Mouse (Mus musculus) embryonic fibroblast, embryonic 13.5 days (primary cell): ENCODE results near the gene Cd3e. TPM values are rescaled to one million over a fixed set of nuclear protein-coding genes. Genes with fewer than 3 reads are reported as not detected.
"Not testable (repeated sequence)": the region's sequence is repeated elsewhere in the genome, so short reads cannot be mapped to it uniquely, and the experiment has no call there.

ENCODE experiments used
- H3K27ac ChIP-seq: 2 replicates; pipeline ENCODE4 v1.5.1; 2012; ENCODE audit warnings: low read length, control low read depth, inconsistent platforms; ENCODE audit not compliant: insufficient read depth
- H3K4me1 ChIP-seq: 2 replicates; pipeline ENCODE4 v1.6.1; 2011; ENCODE audit warnings: low read length; ENCODE audit not compliant: control insufficient read depth, insufficient read depth
- H3K4me3 ChIP-seq: 2 replicates; pipeline ENCODE4 v1.5.1; 2011; ENCODE audit warnings: mild to moderate bottlenecking, control low read depth, low read length; ENCODE audit not compliant: insufficient read depth
- CTCF ChIP-seq: IDR thresholded peaks from 2 replicates; pipeline ENCODE4 v1.5.1; 2011; ENCODE audit warnings: mild to moderate bottlenecking, control low read depth, low read length, moderate library complexity, borderline replicate concordance; ENCODE audit not compliant: insufficient read depth
- POLR2A ChIP-seq: IDR thresholded peaks from 2 replicates; pipeline ENCODE4 v1.6.1; 2011; ENCODE audit warnings: low read depth, mild to moderate bottlenecking, control low read depth, low read length, moderate library complexity
- polyA plus RNA-seq: library from polyadenylated mRNA; stranded (reverse); fragments of >200 nt; gene quantifications from 2 replicates; pipeline ENCODE4 v1.2.4, GENCODE M21; 2011; ENCODE audit warnings: low read depth; ENCODE audit not compliant: missing spikeins, insufficient read length

Cd3e gene
- polyA plus RNA-seq, 1 experiment = not detected

DNA sequence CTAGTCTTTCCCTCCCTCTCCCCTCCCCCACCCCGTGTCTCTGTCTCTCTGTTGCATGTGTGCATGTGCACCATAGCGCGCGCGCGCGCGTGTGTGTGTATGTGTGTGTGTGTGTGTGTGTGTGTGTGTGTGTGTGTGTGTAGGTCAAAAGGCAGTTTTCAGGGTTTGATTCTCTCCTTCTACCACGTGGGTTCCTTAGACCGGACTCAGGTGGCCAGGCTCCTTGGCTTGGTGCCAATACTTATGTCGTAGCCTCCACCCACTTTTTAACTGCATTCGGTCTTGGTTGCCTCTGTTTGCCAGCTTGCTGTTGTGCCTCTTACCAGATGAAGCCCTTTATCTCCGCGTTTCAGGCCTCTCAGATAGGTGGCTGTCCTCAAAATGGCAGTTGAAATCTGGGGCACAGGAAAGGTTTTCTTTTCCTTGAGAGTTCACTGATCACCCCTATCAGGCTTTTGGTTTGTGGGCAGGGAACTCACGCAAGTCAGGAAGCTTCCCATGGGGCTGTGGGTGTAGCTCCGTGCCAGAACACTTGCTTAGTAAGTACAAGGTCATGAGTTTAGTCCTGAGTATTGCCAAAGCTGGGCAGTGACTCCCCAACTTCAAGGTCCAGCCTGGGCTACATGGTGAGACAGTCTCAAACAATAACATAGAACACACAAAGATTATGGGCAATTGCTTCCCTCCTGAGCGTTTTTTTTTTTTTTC lies 31.9 kb upstream of the Cd3e start:
- Histone ChIP-seq H3K4me1 (no peaks in the 10 kb centered on the region), H3K27ac (no peak overlapping the region), H3K4me3 (no peak overlapping the region)
- TF ChIP-seq POLR2A = no peak
- no peak for TF ChIP-seq CTCF

DNA sequence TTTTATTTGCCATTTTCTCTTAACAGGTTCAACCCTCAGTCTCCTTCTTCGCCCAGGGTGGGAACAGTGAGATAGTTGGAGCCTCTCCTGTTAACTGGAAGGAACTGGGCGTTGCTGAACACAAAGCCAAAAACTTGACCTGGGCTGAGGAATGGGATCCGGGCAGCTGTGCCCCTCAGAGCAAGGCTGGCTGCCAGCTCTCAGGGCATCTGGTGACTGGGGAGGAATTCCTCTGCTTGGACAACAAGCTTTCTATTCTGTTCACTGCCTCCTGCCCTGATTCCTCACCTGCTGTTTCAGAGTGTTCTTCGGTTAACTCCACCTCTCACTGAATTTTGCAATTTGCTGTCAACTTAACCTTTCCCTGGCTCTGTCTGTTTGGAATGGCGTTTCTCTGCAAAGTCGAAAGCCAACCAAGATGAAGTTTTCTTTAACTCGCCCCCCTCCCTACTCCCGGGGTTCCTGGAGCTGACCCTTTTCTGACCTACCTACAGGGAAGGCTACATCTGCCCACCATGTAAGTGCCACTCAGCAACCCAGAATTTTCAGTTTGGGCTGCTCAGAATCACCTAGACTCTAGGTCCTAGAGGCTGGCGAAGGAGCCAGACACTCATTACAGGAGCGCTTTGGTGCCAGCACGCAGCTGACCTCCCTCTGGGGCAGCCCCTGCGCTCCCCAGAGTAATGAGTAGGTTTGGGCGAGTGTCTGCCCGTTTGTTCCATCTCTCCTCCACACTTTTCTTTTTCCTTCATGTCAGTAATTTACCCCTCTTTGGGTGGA lies 30.8 kb upstream of the Cd3e start:
- H3K27ac ChIP-seq = no peak overlapping the region
- no peaks in the 10 kb centered on the region for H3K4me1 ChIP-seq
- no peak for TF ChIP-seq POLR2A
- no peak for TF ChIP-seq CTCF
- H3K4me3 ChIP-seq = no peak overlapping the region

DNA sequence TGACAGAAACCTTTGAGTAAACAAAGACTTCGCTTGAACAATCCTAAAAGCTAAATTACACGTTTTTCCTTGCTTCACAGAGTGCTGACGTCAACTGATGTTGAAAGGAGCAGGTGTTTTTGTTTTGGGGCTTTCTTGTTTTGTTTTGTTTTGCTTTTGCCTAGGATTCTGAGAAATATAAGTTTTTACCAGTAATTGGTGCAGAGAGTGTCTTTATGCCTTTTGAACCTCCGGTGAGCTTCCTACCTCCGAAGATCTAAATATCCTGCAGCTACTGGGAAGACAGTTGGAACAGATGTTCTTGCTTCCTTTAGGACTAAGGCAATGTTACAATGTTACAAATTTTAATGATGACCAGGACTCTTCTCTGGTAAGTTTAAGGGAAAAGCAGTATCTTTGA lies 30.1 kb upstream of the Cd3e start, which contains the start of gene Mpzl2:
Gene Mpzl2 (plus strand): TSS at position 301 of the 400 bp plus-strand sequence.
- H3K4me1 ChIP-seq = no peaks in the 10 kb centered on the region
- H3K4me3 ChIP-seq = no peak within 1 kb of the TSS
- H3K27ac ChIP-seq = no peak within 1 kb of the TSS
- no peak for TF ChIP-seq CTCF
- no peak for TF ChIP-seq POLR2A

DNA sequence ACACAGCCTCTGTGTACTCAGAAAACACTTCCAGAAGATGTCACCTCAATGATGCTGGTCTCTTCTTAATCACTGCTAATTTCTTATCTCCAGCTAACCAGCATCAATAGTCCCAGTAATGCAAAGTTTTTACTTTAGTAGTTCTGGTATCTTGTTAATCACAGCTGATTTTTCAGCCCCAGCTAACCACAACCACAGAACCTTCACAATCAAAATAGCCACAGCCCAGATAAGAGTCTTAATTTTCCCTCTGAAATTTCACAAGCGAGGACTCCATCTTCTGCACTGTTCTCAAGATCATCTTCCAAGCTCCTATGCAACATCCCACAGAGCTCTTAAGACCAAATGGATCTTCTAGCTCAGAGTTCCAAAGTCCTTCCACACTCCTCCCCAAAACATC lies 28.4 kb upstream of the Cd3e start:
- H3K4me1 ChIP-seq, H3K4me3 ChIP-seq, H3K27ac ChIP-seq: not testable (repeated sequence)

DNA sequence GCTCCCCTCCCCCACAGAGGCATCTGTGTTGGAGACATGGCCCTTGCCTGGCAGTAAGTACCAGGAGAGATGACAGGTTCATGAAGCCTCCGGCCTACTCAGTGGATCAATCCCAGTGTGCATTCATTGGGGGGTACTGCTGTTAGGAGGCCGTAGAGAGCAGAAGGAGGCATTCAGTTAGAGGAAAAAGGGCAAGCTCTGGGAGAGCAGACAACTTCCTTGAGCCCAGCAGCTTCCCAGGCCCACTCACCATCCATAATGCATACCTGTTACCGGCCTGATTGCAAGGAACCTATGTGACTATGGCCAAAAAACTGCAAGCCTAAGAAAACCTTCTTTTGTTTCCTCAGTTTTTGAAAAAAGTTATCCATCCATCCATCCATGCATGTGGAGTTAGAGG lies 25.1 kb upstream of the Cd3e start:
- H3K4me1 ChIP-seq = no peaks in the 10 kb centered on the region
- no peak for TF ChIP-seq POLR2A
- no peak for TF ChIP-seq CTCF
- H3K4me3 ChIP-seq = no peak overlapping the region
- H3K27ac ChIP-seq = no peak overlapping the region

DNA sequence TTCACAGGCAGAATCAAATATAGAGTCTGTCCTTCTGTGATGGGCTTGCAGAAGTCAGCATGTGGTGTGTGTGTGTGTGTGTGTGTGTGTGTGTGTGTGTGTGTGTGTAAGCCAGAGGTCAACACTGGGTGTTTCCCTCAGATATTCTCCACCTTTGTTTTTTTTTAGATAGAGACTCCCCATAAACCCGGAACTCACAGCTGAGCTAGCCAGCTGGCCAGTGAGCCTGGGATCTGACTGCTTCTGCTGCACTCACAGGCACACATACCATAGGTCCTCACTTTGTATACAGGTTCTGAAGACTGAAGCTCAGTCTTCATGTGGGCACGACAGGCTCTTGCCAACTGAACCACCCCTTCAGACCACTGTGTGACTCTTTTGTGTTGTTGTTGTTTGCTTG lies 22.8 kb upstream of the Cd3e start:
- TF ChIP-seq CTCF = no peak
- no peak overlapping the region for H3K4me3 ChIP-seq

DNA sequence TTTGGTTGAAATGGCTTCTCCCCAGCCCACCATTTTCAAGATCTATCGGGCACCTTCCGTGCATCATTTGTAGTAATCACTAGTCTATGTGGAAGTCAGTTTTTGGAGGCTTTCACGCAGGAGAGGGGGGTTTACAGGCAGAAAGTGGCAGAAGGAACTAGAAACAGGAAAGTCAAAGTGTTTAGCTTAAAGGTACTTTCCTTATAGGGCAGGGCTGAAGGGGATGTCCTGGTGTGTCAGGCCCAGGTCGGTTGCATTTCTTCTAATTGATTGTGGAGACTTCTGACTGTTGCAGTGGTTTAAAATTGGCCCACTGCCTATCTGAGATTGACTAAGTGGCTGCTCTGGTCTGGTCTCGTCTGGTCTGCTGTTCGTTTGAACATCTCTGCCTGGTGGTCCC lies 20.9 kb upstream of the Cd3e start:
- TF ChIP-seq POLR2A (no peak), CTCF (no peak)
- Histone ChIP-seq H3K4me1 (no peaks in the 10 kb centered on the region), H3K27ac (no peak overlapping the region), H3K4me3 (no peak overlapping the region)

More for the DNA sequence above, 22.8 kb upstream of the Cd3e start:
- no peaks in the 10 kb centered on the region for H3K4me1 ChIP-seq
- H3K27ac ChIP-seq = no peak overlapping the region

DNA sequence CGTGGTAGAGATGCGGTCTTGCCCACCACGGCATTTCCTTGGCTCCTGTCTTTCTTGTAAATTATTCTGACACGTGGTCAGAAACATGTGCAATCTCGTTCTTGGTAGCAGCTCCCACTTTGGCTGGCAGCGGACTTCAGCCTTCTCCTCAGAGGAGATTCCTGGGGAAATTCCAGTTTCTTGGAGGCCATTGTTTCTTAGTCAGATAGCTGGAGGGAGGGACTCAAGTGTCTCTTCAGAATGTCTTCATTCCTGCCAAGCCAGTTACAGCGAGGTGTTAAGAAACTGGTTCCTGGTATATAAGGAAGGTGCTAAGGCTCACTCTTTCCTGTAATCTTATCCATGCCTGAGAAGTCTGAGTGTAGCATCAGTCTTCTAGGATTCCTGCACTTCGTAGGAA lies 17.9 kb upstream of the Cd3e start:
- Histone ChIP-seq H3K4me3 (no peak overlapping the region), H3K27ac (no peak overlapping the region), H3K4me1 (no peaks in the 10 kb centered on the region)
- no peak for TF ChIP-seq POLR2A
- no peak for TF ChIP-seq CTCF

DNA sequence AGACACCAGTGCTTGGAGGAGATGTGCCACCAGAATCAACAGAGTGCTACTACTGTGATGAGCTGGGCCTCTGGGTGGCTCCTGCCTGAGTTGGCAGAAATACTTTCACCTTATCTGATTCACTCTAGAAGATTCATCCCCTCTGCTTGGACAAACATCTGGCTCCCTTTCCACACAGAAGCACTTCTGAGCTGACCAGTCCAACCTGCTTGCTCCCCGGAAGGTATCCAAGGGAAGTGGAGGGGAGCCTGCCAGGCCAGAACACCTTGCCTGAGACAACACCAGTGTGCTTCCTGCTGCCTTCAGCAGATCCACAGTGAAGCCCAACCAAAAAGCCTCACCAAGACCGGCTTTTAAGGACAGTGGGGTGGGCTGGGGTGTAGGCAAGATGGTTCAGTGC lies 14.8 kb upstream of the Cd3e start:
- Histone ChIP-seq H3K27ac (no peak overlapping the region), H3K4me3 (no peak overlapping the region), H3K4me1 (no peaks in the 10 kb centered on the region)
- TF ChIP-seq CTCF (no peak), POLR2A (no peak)

DNA sequence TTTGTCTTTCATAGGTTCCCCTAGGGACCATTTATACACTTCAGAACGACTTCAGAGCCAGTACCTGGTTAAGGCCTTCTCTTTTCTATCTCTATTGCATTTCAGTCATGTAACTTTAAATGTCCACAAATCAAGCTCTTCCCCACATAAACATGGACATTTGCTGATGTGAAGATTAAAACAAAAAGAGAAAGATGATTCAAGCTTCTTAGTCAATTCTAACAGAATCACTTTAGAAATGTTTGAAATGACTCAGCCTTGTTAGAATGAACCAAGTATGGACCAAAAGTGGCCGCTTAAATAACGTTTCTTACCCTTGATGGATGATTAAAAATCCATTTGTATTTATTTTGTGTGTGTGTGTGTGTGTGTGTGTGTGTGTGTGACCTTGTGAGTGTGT lies 14.2 kb upstream of the Cd3e start:
- Histone ChIP-seq H3K4me1 (no peaks in the 10 kb centered on the region), H3K27ac (no peak overlapping the region), H3K4me3 (no peak overlapping the region)
- no peak for TF ChIP-seq POLR2A
- no peak for TF ChIP-seq CTCF
